Mouse (Mus musculus): ENCODE data around the gene Gtf3a. TPM values are rescaled to one million over a fixed set of nuclear protein-coding genes. Genes with fewer than 3 reads are reported as not detected.
A peak's percentile ranks its signal among the peaks of the same experiment; 100 is the strongest.
"Not testable (repeated sequence)": the region's sequence is repeated elsewhere in the genome, so short reads cannot be mapped to it uniquely, and the experiment has no call there.

The Gtf3a gene
- polyA plus RNA-seq, 1 experiment from 2014 or later: 109 TPM

DNA sequence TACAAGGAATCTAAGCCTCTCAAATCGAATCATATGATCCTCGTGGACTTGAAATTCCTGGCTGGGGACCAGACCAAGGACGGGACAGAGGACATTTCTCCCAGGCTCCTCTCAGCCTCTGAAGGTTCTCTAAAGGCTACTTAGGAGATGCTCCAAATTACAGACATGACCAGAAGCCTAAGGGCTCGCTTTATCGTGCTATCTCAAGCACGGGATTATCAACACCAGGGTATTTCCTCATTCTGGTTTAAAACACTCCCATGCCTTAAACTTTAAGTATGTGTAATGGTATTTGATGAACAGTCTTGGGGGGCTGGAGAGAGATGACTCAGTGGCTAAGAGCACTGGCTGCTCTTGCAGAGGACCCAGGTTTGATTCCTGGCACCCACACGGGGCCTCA, 17.0 kb upstream of the Gtf3a start:
- Histone ChIP-seq H3K9me3 (replicated peaks; ENCODE audit: control insufficient read depth, low read length) (no peaks in the 10 kb centered on the region), H3K27me3 (ENCODE audit: control insufficient read depth, insufficient read depth, low read length) (no peaks in the 10 kb centered on the region), H3K4me2 (ENCODE audit: low read depth, low read length) (no peak overlapping the region), H3K4me3 (replicated peaks; ENCODE audit: low read length) (no peak overlapping the region), H3K9ac (ENCODE audit: low read length) (no peak overlapping the region), H3K36me3 (ENCODE audit: control insufficient read depth, insufficient read depth, low read length) (no peaks in the 10 kb centered on the region), H3K27ac (ENCODE audit: low read length) (no peak overlapping the region), H3K4me1 (ENCODE audit: control insufficient read depth, insufficient read depth, low read length) (no peaks in the 10 kb centered on the region)
- 84% methylated on average over 7 of the region's 7 CpGs for WGBS
- no peak for ATAC-seq (ENCODE audit: insufficient read depth, low FRiP score)

GRCm38 (mm10) chr5:146931904-146932553, 16.4 kb upstream of the Gtf3a start:
- H3K4me3 ChIP-seq (replicated peaks; ENCODE audit: low read length): no peak overlapping the region
- 67% methylated on average over 16 of the region's 16 CpGs for WGBS
- no peak overlapping the region for H3K4me2 ChIP-seq (ENCODE audit: low read depth, low read length)
- no peaks in the 10 kb centered on the region for H3K9me3 ChIP-seq (replicated peaks; ENCODE audit: control insufficient read depth, low read length)
- H3K36me3 ChIP-seq (ENCODE audit: control insufficient read depth, insufficient read depth, low read length): no peaks in the 10 kb centered on the region
- H3K27me3 ChIP-seq (ENCODE audit: control insufficient read depth, insufficient read depth, low read length): no peaks in the 10 kb centered on the region
- H3K4me1 ChIP-seq (ENCODE audit: control insufficient read depth, insufficient read depth, low read length): no peaks in the 10 kb centered on the region
- ATAC-seq (ENCODE audit: insufficient read depth, low FRiP score): no peak
- H3K9ac ChIP-seq (ENCODE audit: low read length): no peak overlapping the region
- H3K27ac ChIP-seq (ENCODE audit: low read length): no peak overlapping the region

GRCm38 (mm10) chr5:146933466-146933865, 15.0 kb upstream of the Gtf3a start:
- Histone ChIP-seq H3K9ac (ENCODE audit: low read length) (no peak overlapping the region), H3K27me3 (ENCODE audit: control insufficient read depth, insufficient read depth, low read length) (no peaks in the 10 kb centered on the region), H3K9me3 (replicated peaks; ENCODE audit: control insufficient read depth, low read length) (no peaks in the 10 kb centered on the region), H3K4me3 (replicated peaks; ENCODE audit: low read length) (no peak overlapping the region), H3K36me3 (ENCODE audit: control insufficient read depth, insufficient read depth, low read length) (no peaks in the 10 kb centered on the region), H3K4me2 (ENCODE audit: low read depth, low read length) (no peak overlapping the region), H3K4me1 (ENCODE audit: control insufficient read depth, insufficient read depth, low read length) (no peaks in the 10 kb centered on the region), H3K27ac (ENCODE audit: low read length) (no peak overlapping the region)
- 76% methylated on average over 12 of the region's 12 CpGs for WGBS
- ATAC-seq (ENCODE audit: insufficient read depth, low FRiP score): no peak

GRCm38 (mm10) chr5:146937541-146938503, 10.6 kb upstream of the Gtf3a start:
- no peaks in the 10 kb centered on the region for H3K4me1 ChIP-seq (ENCODE audit: control insufficient read depth, insufficient read depth, low read length)
- H3K27me3 ChIP-seq (ENCODE audit: control insufficient read depth, insufficient read depth, low read length): no peaks in the 10 kb centered on the region
- no peaks in the 10 kb centered on the region for H3K36me3 ChIP-seq (ENCODE audit: control insufficient read depth, insufficient read depth, low read length)
- no peak overlapping the region for H3K9ac ChIP-seq (ENCODE audit: low read length)
- peak; percentile 61 for ATAC-seq (ENCODE audit: insufficient read depth, low FRiP score)
- WGBS: 66% methylated on average over 32 of the region's 32 CpGs
- H3K9me3 ChIP-seq (replicated peaks; ENCODE audit: control insufficient read depth, low read length): no peaks in the 10 kb centered on the region
- peak overlapping the region; percentile 27 for H3K4me2 ChIP-seq (ENCODE audit: low read depth, low read length)
- no peak overlapping the region for H3K27ac ChIP-seq (ENCODE audit: low read length)
- H3K4me3 ChIP-seq (replicated peaks; ENCODE audit: low read length): no peak overlapping the region

- Histone ChIP-seq H3K27ac (ENCODE audit: low read length) (no peak overlapping the region), H3K36me3 (ENCODE audit: control insufficient read depth, insufficient read depth, low read length) (no peaks in the 10 kb centered on the region), H3K4me3 (replicated peaks; ENCODE audit: low read length) (no peak overlapping the region), H3K4me2 (ENCODE audit: low read depth, low read length) (no peak overlapping the region), H3K9ac (ENCODE audit: low read length) (no peak overlapping the region), H3K4me1 (ENCODE audit: control insufficient read depth, insufficient read depth, low read length) (no peaks in the 10 kb centered on the region), H3K27me3 (ENCODE audit: control insufficient read depth, insufficient read depth, low read length) (no peaks in the 10 kb centered on the region), H3K9me3 (replicated peaks; ENCODE audit: control insufficient read depth, low read length) (no peaks in the 10 kb centered on the region)
- no peak for ATAC-seq (ENCODE audit: insufficient read depth, low FRiP score)
- 82% methylated on average over 16 of the region's 16 CpGs for WGBS
Measured at GRCm38 (mm10) chr5:146939109-146939796, 9.2 kb upstream of the Gtf3a start.

DNA sequence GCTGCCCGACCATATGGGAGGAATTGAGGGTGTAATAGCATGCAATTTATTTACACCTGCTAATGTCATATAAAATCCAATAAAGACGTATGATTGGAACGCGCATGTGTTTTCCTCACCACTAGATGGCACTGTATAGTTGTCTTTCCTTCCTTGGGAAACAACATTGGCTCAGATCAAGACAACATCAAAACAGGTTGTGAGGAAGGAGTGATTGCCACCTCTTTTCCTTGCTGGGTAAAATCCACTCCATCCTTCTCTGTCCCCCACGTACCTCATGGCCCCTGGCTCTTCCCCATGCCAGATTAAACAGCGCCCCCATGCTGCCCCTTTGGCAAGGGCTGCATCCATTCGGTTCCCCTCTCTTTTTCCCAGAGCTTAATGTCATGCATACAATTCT, 8.2 kb upstream of the Gtf3a start:
- no peaks in the 10 kb centered on the region for H3K36me3 ChIP-seq (ENCODE audit: control insufficient read depth, insufficient read depth, low read length)
- H3K9ac ChIP-seq (ENCODE audit: low read length): no peak overlapping the region
- ATAC-seq (ENCODE audit: insufficient read depth, low FRiP score): no peak
- H3K4me2 ChIP-seq (ENCODE audit: low read depth, low read length): no peak overlapping the region
- no peaks in the 10 kb centered on the region for H3K27me3 ChIP-seq (ENCODE audit: control insufficient read depth, insufficient read depth, low read length)
- no peak overlapping the region for H3K4me3 ChIP-seq (replicated peaks; ENCODE audit: low read length)
- H3K4me1 ChIP-seq (ENCODE audit: control insufficient read depth, insufficient read depth, low read length): no peaks in the 10 kb centered on the region
- no peak overlapping the region for H3K27ac ChIP-seq (ENCODE audit: low read length)
- WGBS: 21% methylated on average over 7 of the region's 7 CpGs
- H3K9me3 ChIP-seq (replicated peaks; ENCODE audit: control insufficient read depth, low read length): 0 out of 2 replicates have a peak, but pooled peaks cover 3% of the 10 kb centered on the region

DNA sequence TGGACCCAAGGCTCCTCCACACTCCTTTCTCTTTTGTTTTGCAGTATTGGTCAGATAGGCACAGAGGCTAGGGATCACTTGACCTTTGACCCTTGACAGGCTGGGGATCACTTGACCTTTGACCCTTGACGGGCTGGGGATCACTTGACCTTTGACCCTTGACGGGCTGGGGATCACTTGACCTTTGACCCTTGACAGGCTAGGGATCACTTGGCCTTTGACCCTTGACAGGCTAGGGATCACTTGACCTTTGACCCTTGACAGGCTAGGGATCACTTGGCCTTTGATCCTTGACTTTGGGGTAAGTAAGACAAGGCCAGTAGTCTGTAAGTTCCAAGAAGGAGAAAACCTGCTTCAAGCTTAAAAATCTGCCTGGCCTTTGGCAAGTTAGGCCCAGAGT, 6.5 kb upstream of the Gtf3a start:
- H3K4me2 ChIP-seq (ENCODE audit: low read depth, low read length); H3K9me3 ChIP-seq (replicated peaks; ENCODE audit: control insufficient read depth, low read length); H3K4me1 ChIP-seq (ENCODE audit: control insufficient read depth, insufficient read depth, low read length); H3K27ac ChIP-seq (ENCODE audit: low read length); ATAC-seq (ENCODE audit: insufficient read depth, low FRiP score); H3K4me3 ChIP-seq (replicated peaks; ENCODE audit: low read length); H3K36me3 ChIP-seq (ENCODE audit: control insufficient read depth, insufficient read depth, low read length); H3K9ac ChIP-seq (ENCODE audit: low read length); H3K27me3 ChIP-seq (ENCODE audit: control insufficient read depth, insufficient read depth, low read length): not testable (repeated sequence)
- 31% methylated on average over 2 of the region's 2 CpGs for WGBS

GRCm38 (mm10) chr5:146942965-146943364, 5.5 kb upstream of the Gtf3a start:
- Histone ChIP-seq H3K9me3 (replicated peaks; ENCODE audit: control insufficient read depth, low read length) (0 out of 2 replicates have a peak, but pooled peaks cover 3% of the 10 kb centered on the region), H3K27me3 (ENCODE audit: control insufficient read depth, insufficient read depth, low read length) (no peaks in the 10 kb centered on the region), H3K4me1 (ENCODE audit: control insufficient read depth, insufficient read depth, low read length) (no peaks in the 10 kb centered on the region; the same call in 1 of the 2 replicates), H3K4me3 (replicated peaks; ENCODE audit: low read length) (no peak overlapping the region), H3K36me3 (ENCODE audit: control insufficient read depth, insufficient read depth, low read length) (no peaks in the 10 kb centered on the region), H3K4me2 (ENCODE audit: low read depth, low read length) (no peak overlapping the region), H3K9ac (ENCODE audit: low read length) (no peak overlapping the region), H3K27ac (ENCODE audit: low read length) (no peak overlapping the region)
- WGBS: 74% methylated on average over 15 of the region's 15 CpGs
- no peak for ATAC-seq (ENCODE audit: insufficient read depth, low FRiP score)

- WGBS: 90% methylated on average over 2 of the region's 2 CpGs
- no peaks in the 10 kb centered on the region for H3K27me3 ChIP-seq (ENCODE audit: control insufficient read depth, insufficient read depth, low read length)
- no peak for ATAC-seq (ENCODE audit: insufficient read depth, low FRiP score)
- no peaks in the 10 kb centered on the region for H3K36me3 ChIP-seq (ENCODE audit: control insufficient read depth, insufficient read depth, low read length)
- 0 out of 2 replicates have a peak, but pooled peaks cover 3% of the 10 kb centered on the region for H3K9me3 ChIP-seq (replicated peaks; ENCODE audit: control insufficient read depth, low read length)
- no peak overlapping the region for H3K4me2 ChIP-seq (ENCODE audit: low read depth, low read length)
- peaks cover 5% of the 10 kb centered on the region for H3K4me1 ChIP-seq (ENCODE audit: control insufficient read depth, insufficient read depth, low read length)
- no peak overlapping the region for H3K27ac ChIP-seq (ENCODE audit: low read length)
- no peak overlapping the region for H3K4me3 ChIP-seq (replicated peaks; ENCODE audit: low read length)
- H3K9ac ChIP-seq (ENCODE audit: low read length): no peak overlapping the region
Measured at GRCm38 (mm10) chr5:146944568-146944967, 3.9 kb upstream of the Gtf3a start.

Measured in stomach, embryonic 16.5 days (tissue).